Mouse (Mus musculus): ENCODE results near the gene Smarcb1. TPM values are rescaled to one million over a fixed set of nuclear protein-coding genes. Genes with fewer than 3 reads are reported as not detected.

The Smarcb1 gene
- polyA plus RNA-seq, 1 experiment from 2014 or later = 298 TPM

DNA sequence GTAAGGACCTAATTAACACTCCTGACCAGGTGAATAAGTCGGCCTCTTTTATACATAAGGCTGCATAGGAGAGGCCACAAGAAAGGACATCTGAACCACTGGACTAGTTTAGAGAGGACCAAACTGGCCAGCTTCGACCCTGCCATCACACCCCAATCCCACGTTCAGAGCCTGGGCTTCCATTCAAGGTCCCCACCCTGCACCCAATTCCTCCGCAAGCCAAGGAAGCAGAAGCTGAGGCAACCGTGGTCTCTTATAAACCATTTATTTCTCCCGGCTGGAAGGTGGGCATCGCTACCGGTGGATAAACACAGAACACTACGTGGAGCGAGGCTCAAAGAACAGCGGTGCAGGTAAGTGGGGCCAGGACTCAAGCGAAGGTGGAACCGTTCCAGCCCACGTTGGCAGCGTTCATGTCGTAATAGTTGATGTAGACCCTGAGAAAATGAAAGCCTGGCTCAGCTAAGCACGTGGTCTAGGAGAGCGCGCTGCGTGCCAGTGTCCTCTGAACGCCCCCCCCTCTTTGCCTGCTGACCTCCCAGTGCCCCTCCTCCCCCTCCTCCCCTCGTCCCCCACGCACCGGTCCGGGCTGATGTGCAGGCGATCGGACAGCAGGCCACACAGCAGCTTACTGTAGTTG is 62.2 kb downstream of the Smarcb1 start:
- WGBS = 2% methylated on average over 27 of the region's 27 CpGs
- peak overlapping the region; percentile 95 for H3K27ac ChIP-seq
- peaks cover 21% of the 10 kb centered on the region for H3K36me3 ChIP-seq
- H3K4me2 ChIP-seq (replicated peaks) = peak overlapping the region; percentile 67
- peak overlapping the region; percentile 67 for H3K4me3 ChIP-seq
- no peaks in the 10 kb centered on the region for H3K9me3 ChIP-seq (replicated peaks)
- ATAC-seq (ENCODE audit: low FRiP score) = peak; percentile 69
- H3K27me3 ChIP-seq = no peaks in the 10 kb centered on the region
- peak overlapping the region; percentile 76 for H3K9ac ChIP-seq
- peaks cover 34% of the 10 kb centered on the region for H3K4me1 ChIP-seq

DNA sequence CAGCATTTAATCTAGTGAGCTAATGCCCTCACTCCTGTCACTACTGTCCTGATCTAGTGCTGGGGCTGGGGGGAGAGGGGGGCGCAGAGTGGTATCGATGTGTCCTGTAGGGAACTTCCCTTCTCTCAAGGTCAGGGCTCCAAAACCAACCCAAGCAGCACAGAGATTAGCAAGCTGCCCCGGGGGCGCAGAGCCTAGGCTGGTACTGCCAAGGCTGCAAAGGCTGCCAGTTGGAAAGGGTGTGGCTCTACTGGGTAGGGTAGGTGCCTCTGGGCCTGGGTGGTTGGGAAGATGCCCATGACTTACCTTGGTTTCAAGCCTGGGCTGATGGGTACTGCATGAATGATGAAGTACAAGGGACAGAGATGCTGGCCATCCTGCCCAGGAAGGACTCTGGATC is 63.8 kb downstream of the Smarcb1 start:
- Histone ChIP-seq H3K27me3 (no peaks in the 10 kb centered on the region), H3K4me3 (no peak overlapping the region), H3K4me1 (peaks cover 34% of the 10 kb centered on the region), H3K27ac (no peak overlapping the region), H3K4me2 (replicated peaks) (no peak overlapping the region), H3K9ac (peak overlapping the region; percentile 24; the same call in 1 of the 2 replicates), H3K9me3 (replicated peaks) (no peaks in the 10 kb centered on the region), H3K36me3 (peaks cover 21% of the 10 kb centered on the region)
- ATAC-seq (ENCODE audit: low FRiP score) = no peak
- WGBS = 96% methylated on average over 4 of the region's 4 CpGs

DNA sequence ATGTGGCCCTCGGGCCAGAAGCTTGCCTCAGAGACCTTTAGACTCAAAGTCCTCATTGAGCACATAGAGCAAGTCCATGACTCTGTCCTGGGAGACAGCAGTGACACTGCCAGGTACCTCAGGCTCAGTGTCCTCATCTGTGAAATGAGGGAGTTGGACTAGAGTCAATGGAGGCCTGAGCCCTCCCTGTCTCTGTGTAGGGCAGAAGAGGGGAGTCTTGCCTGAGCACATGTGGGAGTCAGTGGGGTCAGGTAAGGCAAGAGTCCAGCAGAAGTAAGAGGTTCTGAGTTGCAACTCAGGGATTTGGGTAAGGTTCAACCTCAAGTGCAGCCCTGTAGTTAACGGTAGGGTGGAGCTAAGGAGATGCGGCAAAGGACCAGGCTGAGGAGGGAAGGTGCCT is 64.4 kb downstream of the Smarcb1 start:
- Histone ChIP-seq H3K4me2 (replicated peaks) (no peak overlapping the region), H3K27me3 (no peaks in the 10 kb centered on the region), H3K4me3 (no peak overlapping the region), H3K36me3 (peaks cover 21% of the 10 kb centered on the region), H3K9me3 (replicated peaks) (no peaks in the 10 kb centered on the region), H3K4me1 (peaks cover 36% of the 10 kb centered on the region), H3K27ac (no peak overlapping the region), H3K9ac (no peak overlapping the region)
- WGBS = 80% methylated on average over 3 of the region's 3 CpGs
- ATAC-seq (ENCODE audit: low FRiP score) = no peak

DNA sequence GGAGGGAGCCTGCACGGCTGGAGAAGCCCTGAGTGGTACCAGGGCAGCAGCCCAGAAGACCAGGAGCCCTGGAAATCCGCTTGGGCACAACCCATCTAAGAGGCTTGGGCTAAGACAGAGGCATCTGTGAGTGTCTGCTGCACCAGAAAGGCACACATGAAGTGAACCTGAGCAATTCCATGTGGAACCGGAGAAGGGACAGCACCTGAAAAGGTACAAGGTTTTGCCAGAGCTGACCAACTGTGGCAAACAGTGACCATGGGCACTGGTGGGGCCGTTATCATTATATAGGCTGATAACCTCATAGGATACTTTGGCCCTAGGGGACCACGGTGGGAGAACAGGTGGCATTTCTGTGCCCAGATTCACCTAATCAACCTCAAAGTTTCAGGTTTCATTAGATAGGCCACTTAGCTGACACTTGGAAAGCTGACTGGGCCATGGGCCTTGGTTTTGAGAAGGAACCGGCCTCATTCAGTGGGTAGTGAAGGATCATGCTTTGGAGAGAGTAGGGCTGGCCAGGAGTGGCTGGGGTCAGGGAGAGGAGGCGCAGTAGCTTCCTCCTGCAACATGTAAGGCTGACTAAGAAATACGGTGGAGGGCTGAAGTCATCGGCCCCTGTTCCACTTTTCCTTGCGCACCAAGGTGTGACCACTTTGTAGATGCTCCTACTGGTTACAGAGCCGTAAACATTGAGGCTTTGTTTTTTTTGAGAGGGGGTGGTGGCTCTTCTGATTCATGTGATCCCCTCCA is 65.1 kb downstream of the Smarcb1 start:
- WGBS = 80% methylated on average over 11 of the region's 11 CpGs
- H3K9ac ChIP-seq = no peak overlapping the region
- ATAC-seq (ENCODE audit: low FRiP score) = no peak

DNA sequence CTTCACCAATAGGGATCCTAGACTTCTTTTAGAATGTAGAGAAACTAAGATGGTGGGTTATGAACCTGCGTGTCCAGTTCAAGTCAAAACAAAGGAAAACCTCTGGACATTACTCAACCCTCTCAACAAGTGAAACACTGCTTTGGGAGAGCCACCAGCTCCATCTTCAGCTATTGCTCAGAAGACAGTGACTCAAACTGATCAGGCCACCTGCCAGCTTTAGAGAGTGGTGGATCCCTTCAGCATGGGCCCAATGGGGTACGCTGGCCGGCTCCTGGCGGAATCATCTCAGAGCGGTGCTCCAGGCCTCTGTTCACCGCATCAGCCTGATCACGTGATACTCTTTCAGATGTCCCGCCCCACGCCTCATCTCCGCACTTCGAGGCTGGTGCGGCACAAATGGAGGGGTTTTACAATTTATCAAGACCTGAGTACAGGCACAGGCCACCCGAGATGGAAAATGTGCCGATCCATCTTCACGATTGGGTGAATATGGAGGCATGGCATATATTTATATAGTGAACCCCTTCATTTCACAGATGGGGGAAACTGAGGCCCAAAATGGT is 65.9 kb downstream of the Smarcb1 start:
- Histone ChIP-seq H3K27me3 (0 out of 2 replicates have a peak, but pooled peaks cover 3% of the 10 kb centered on the region), H3K27ac (no peak overlapping the region), H3K36me3 (peaks cover 21% of the 10 kb centered on the region), H3K9ac (no peak overlapping the region), H3K9me3 (replicated peaks) (no peaks in the 10 kb centered on the region), H3K4me2 (replicated peaks) (no peak overlapping the region), H3K4me1 (peaks cover 36% of the 10 kb centered on the region), H3K4me3 (no peak overlapping the region)
- WGBS = 89% methylated on average over 15 of the region's 15 CpGs
- ATAC-seq (ENCODE audit: low FRiP score) = no peak

More for the DNA sequence above, 65.1 kb downstream of the Smarcb1 start:
- Histone ChIP-seq H3K4me1 (peaks cover 39% of the 10 kb centered on the region), H3K4me2 (replicated peaks) (no peak overlapping the region), H3K36me3 (peaks cover 21% of the 10 kb centered on the region), H3K4me3 (no peak overlapping the region), H3K27me3 (0 out of 2 replicates have a peak, but pooled peaks cover 3% of the 10 kb centered on the region), H3K27ac (no peak overlapping the region), H3K9me3 (replicated peaks) (no peaks in the 10 kb centered on the region)

DNA sequence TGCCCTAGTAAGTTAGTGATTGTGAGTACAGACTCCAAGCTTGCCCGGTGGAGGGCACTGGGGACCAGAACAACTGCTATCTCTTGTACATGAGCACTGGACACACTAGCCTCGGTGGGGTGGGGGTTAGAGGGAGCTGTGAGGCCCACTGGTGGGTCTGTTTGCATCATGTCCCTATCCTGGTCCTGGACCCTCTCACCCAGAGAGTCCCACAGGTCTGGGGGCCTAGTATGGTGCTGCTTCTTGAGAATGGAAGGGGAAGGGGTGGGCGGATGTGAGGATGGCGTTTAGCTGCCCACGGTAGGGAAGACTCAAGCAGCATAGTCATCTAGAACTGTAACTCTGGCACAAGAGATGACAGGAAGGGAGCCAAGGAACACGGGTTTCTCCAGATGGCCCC is 66.6 kb downstream of the Smarcb1 start:
- no peak for ATAC-seq (ENCODE audit: low FRiP score)
- Histone ChIP-seq H3K27ac (no peak overlapping the region), H3K4me1 (peaks cover 33% of the 10 kb centered on the region), H3K36me3 (peaks cover 21% of the 10 kb centered on the region), H3K27me3 (0 out of 2 replicates have a peak, but pooled peaks cover 3% of the 10 kb centered on the region), H3K4me2 (replicated peaks) (no peak overlapping the region), H3K9ac (no peak overlapping the region), H3K9me3 (replicated peaks) (no peaks in the 10 kb centered on the region), H3K4me3 (no peak overlapping the region)
- WGBS = 91% methylated on average over 6 of the region's 6 CpGs

DNA sequence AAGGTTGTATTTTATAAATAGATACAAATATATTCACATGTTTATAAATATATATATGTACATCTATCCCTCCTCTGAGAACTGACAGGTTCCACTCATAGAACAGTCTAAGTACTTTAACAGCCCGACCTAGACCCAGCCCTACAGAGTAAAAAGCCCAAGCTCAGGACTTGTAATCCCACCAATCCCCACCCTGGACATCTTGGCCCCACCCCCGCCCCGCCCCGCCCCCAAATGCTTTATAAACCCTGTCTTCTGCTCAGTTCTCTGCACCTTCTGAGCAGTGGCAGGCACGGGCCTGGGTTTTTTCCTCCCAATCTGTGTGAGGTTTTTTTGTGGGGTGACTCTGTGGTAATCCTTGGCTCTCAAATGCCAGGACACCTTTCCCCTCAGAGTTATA is 67.3 kb downstream of the Smarcb1 start:
- Histone ChIP-seq H3K9ac (no peak overlapping the region), H3K27me3 (0 out of 2 replicates have a peak, but pooled peaks cover 3% of the 10 kb centered on the region), H3K4me2 (replicated peaks) (no peak overlapping the region), H3K36me3 (peaks cover 21% of the 10 kb centered on the region), H3K4me1 (peaks cover 32% of the 10 kb centered on the region), H3K9me3 (replicated peaks) (no peaks in the 10 kb centered on the region), H3K27ac (no peak overlapping the region), H3K4me3 (no peak overlapping the region)
- ATAC-seq (ENCODE audit: low FRiP score) = 0 out of 2 replicates have a peak, but pooled peaks have one; percentile 4
- WGBS = 43% methylated on average over 5 of the region's 5 CpGs

DNA sequence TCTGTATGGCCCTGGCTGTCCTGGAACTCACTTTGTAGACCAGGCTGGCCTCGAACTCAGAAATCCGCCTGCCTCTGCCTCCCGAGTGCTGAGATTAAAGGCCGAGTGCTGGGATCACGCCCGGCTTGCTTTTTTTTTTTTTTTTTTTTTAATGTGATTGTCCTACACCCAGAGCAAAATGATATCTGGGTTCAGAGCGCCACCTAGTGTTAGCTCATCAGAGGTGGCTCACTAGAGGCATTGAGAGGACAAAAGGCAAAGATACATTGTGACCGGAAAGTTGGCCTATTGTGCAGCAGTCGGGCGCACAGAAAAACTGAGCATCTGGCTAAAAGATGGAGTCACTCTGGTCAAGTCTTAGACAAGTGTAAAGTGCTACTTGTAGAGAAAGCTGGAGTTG is 68.0 kb downstream of the Smarcb1 start:
- Histone ChIP-seq H3K9ac (no peak overlapping the region), H3K27ac (no peak overlapping the region), H3K9me3 (replicated peaks) (no peaks in the 10 kb centered on the region), H3K36me3 (peaks cover 20% of the 10 kb centered on the region), H3K4me2 (replicated peaks) (no peak overlapping the region), H3K4me3 (no peak overlapping the region), H3K27me3 (0 out of 2 replicates have a peak, but pooled peaks cover 3% of the 10 kb centered on the region), H3K4me1 (peaks cover 32% of the 10 kb centered on the region)
- peak; percentile 38; the same call in 1 of the 2 replicates for ATAC-seq (ENCODE audit: low FRiP score)
- WGBS = 23% methylated on average over 10 of the region's 10 CpGs

DNA sequence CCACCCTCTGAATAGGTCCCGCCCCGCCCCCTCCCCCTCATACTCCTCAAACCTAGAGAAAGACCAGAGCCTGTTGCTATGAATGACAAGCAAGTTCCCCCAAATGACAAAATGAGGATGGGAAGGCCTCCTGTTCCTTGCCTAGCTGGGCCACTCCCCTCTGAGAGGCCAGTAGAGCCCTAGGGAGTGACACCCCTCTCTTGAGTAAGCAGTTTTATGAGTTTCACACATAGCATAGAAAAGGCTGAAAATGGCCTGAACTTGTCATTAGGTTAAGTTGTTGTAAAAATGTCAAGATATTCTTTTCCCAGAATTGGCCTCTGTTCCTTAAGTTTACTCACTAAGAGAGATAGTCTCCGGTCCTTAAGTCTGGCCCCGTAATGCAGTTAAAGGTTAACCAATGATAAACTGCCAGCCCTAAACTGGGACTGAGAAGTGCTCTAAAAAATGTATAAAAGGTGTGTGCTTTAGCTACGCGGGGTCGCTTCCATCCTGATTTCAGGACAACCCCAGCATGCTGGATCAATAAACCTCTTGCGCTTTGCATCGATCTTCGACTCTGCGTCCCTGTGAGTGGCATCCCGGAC is 68.8 kb downstream of the Smarcb1 start:
- no peak overlapping the region for H3K9ac ChIP-seq
- peaks cover 12% of the 10 kb centered on the region for H3K36me3 ChIP-seq
- H3K4me3 ChIP-seq = no peak overlapping the region
- H3K4me2 ChIP-seq (replicated peaks) = no peak overlapping the region
- H3K9me3 ChIP-seq (replicated peaks) = no peaks in the 10 kb centered on the region
- no peak for ATAC-seq (ENCODE audit: low FRiP score)
- 96% methylated on average over 12 of the region's 12 CpGs for WGBS
- H3K4me1 ChIP-seq = peaks cover 25% of the 10 kb centered on the region
- no peak overlapping the region for H3K27ac ChIP-seq
- H3K27me3 ChIP-seq = 0 out of 2 replicates have a peak, but pooled peaks cover 3% of the 10 kb centered on the region

DNA sequence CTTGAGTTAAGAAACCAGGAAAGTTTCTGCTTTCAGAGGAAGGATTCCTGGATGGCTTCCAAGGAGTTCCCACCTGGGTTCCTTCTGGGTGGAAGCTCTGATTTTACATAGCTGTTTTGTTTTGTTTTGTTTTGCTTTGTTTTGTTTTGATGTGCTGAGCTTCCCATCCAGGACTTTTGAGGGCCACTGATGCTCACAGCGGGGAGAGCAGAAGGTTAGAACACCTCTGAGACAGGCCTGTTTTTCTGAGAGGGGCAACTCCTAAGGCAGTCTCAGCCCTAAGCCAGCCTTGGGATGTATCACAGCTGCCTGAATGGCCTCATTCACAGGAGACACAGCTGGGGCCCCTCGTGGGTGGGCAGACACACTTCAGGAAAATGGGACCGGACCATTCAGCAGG is 69.7 kb downstream of the Smarcb1 start:
- H3K36me3 ChIP-seq = peaks cover 3% of the 10 kb centered on the region; the same call in 1 of the 2 replicates
- peaks cover 23% of the 10 kb centered on the region for H3K4me1 ChIP-seq
- 0 out of 2 replicates have a peak, but pooled peaks cover 3% of the 10 kb centered on the region for H3K27me3 ChIP-seq
- no peaks in the 10 kb centered on the region for H3K9me3 ChIP-seq (replicated peaks)
- WGBS = 26% methylated on average over 3 of the region's 3 CpGs
- no peak overlapping the region for H3K4me2 ChIP-seq (replicated peaks)
- H3K9ac ChIP-seq = no peak overlapping the region
- ATAC-seq (ENCODE audit: low FRiP score) = no peak
- H3K27ac ChIP-seq = no peak overlapping the region
- H3K4me3 ChIP-seq = no peak overlapping the region

DNA sequence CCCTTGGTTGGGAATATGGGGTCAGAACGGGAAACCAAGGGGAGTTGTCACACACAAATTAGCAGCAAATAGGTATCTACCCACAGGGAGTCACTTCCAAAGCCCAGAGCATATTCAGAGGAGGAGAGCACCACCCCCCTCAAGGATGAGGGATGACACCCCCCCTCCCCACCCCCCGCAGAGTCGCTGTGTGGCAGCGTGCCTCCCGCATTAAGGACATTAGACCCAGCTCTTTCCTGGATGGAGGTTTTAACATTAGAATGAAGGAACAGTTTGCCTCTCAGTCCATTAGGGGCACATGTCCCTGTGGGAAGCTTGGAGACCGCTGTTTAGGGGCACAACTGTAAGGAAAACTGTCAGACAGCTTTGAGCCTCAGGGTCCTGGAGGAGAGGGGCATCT is 70.3 kb downstream of the Smarcb1 start:
- no peaks in the 10 kb centered on the region for H3K36me3 ChIP-seq
- H3K27ac ChIP-seq = no peak overlapping the region
- no peak overlapping the region for H3K4me2 ChIP-seq (replicated peaks)
- no peak overlapping the region for H3K4me3 ChIP-seq
- ATAC-seq (ENCODE audit: low FRiP score) = no peak
- peaks cover 23% of the 10 kb centered on the region for H3K4me1 ChIP-seq
- no peaks in the 10 kb centered on the region for H3K9me3 ChIP-seq (replicated peaks)
- 0 out of 2 replicates have a peak, but pooled peaks cover 3% of the 10 kb centered on the region for H3K27me3 ChIP-seq
- 2% methylated on average over 6 of the region's 6 CpGs for WGBS
- H3K9ac ChIP-seq = no peak overlapping the region; the same call in 1 of the 2 replicates

DNA sequence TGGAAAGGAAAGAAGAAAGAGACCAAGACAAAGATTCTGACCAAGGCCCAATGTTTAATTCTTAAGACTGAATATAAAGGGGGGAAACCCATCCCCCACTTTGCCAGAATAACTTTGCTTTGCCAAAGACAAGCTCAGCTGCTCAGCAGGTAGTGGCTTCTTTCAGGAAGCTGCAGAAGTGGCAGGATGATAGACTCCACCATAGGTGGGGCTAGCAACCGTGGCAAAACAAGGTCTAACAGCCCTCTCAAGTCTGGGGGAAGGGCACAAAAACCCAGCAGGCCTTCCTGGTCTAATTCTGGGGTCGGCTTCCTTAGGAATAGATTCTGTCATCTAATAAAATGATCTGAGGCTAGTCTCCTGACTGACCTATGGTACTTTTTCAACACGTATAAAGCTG is 73.0 kb downstream of the Smarcb1 start:
- 0 out of 2 replicates have a peak, but pooled peaks cover 3% of the 10 kb centered on the region for H3K27me3 ChIP-seq
- no peak for ATAC-seq (ENCODE audit: low FRiP score)
- H3K9me3 ChIP-seq (replicated peaks) = no peaks in the 10 kb centered on the region
- H3K4me2 ChIP-seq (replicated peaks) = no peak overlapping the region
- no peaks in the 10 kb centered on the region for H3K36me3 ChIP-seq
- 22% methylated on average over 3 of the region's 3 CpGs for WGBS
- no peak overlapping the region for H3K4me3 ChIP-seq
- H3K9ac ChIP-seq = no peak overlapping the region
- peaks cover 23% of the 10 kb centered on the region for H3K4me1 ChIP-seq
- no peak overlapping the region for H3K27ac ChIP-seq
